Mouse (Mus musculus) megakaryocyte-erythroid progenitor cell, adult 5 weeks (primary cell): ENCODE results near the gene Sos2. TPM values are rescaled to one million over a fixed set of nuclear protein-coding genes. Genes with fewer than 3 reads are reported as not detected.

Experiments used
- polyA plus RNA-seq: library from polyadenylated mRNA; stranded (reverse); fragments of >175 nt; gene quantifications from 2 replicates; pipeline ENCODE4 v1.2.3, GENCODE M21; 2012

Sos2 gene
- polyA plus RNA-seq, result 11.8 and 13.9 TPM in 2 replicates

DNA sequence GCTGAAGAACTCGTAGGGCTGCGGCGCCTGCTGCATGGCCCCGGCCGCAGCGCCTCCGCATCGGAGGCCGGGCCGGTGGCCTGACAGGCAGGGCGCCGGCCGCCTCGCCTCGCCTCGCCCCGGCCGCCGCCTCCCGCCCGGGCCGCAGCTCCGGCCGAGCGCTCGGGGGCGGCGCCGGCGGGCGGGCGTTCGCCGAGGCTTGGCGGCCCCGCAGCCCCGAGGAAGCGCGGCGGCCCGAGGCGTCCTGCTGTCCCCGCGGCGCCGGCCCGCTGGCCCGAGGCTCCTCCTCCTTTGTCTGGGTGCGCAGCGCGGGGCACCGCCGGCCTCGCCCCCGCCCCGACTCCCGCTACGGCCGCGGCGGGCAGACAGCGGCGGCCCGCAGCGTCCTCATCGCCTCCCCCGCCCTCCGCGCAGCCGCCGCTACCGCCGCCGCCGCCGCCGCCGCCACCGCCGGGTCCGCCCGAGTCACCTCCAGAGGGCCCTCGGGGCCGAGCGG is at the start of gene Sos2:
Sos2 (minus strand) TSS at position 287 of the 496 bp plus-strand sequence.

DNA sequence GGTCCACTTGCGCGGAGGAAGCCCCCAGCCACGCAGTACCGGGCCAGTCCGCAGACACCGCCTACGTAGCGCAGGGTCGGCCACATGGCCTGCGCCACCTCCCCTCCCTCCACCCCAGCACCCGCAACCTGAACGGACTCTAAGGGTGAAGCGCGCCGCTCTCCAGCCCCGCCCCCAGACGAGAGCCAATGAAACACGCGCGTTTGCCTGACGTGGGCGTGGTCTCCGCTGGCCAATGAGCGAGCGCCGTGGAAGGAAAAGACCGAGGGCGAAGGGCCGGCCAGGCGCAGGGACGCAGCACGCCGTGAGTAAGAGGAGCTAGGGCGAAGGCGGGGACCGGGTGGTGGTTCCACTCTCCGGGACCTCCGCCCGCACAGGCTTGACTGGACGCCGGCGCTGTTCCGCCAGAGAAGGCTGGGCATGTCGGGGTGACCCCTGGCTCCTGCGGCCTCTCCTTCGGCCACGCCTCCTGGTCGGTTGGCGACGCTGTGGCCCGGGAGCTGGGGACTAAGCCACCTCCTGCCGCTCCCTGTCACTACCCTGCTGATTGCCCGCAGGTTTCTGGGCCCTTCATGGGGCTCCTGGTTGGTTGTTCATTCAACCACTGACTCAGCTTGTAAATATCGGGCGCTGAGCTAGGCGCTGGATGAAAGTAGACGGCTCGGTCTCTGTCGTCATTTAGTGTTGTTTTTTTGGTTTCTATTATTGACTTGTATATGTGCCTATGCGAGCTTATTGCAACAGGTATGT is 43.2 kb upstream of the Sos2 start, which contains the start of the genes L2hgdh and Atp5s:
L2hgdh (minus strand) TSS at position 163 of the 750 bp plus-strand sequence.
Atp5s (plus strand) TSS at position 240 of the 750 bp plus-strand sequence.

DNA sequence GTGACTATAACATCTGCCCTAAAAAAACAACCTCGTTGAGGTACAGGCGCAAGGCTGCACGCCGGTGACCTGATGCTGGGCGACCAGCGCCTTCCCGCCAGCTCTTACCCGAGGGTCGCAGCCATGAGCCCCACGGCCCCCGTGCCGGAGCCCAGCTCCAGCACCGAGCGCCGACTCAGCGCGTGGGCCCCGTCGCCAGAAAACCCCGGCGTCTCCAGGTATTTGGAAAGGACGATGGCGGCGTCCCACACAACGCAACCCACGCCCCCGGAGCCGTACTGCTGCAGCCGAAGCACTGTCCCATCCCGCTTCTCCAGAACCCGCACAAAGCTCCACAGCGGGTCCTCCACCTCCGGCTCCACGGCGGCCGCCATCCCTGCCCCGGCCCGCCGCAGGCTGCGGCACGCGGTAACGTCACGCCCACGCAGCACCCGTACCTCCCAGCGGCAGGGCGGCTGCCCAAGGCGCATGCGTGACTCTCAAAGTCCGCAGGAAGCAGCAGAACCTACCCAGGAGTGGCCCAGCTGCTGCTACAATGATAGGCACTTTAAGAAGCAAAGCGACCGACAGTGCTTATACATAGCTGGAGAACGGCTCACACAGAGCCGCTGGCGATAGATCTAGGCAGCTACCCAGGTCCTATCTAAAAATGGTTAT is 98.9 kb downstream of the Sos2 start, which contains the start of gene Vcpkmt:
Vcpkmt (minus strand) TSS at position 416 of the 657 bp plus-strand sequence.

Other genes starting within 250 kb of the Sos2 start
- gene Vcpkmt, start 98.8 kb downstream of the Sos2 start, polyA plus RNA-seq, result 9.6 and 12.5 TPM in 2 replicates
- 1.6 and 2.0 TPM in 2 replicates for gene L2hgdh, start 43.0 kb upstream of the Sos2 start, polyA plus RNA-seq
- gene Atp5s, start 43.1 kb upstream of the Sos2 start, polyA plus RNA-seq, result 6.3 and 7.5 TPM in 2 replicates
- not detected in 2 replicates for gene Cdkl1, start 109.4 kb upstream of the Sos2 start, polyA plus RNA-seq
- gene Atl1, start 210.8 kb upstream of the Sos2 start, polyA plus RNA-seq, result 0.54 and 2.0 TPM in 2 replicates
- 3.8 and 6.7 TPM in 2 replicates for gene Map4k5, start 211.3 kb upstream of the Sos2 start, polyA plus RNA-seq